Mouse (Mus musculus) frontal cortex, postnatal 36 days (tissue): ENCODE measurements around the gene Adcy1.
"Not testable (repeated sequence)": the region's sequence is repeated elsewhere in the genome, so short reads cannot be mapped to it uniquely, and the experiment has no call there.

Experiments
- DNase-seq, 2 experiments: peaks; one replicate each; pipeline ENCODE4 v3.0.0; 2022; ENCODE audit warnings: low spot score in 2 of 2

Adcy1 gene

GRCm38 (mm10) chr11:7213501-7214341 is 150.4 kb downstream of the Adcy1 start, which contains the start of gene Igfbp3:
Gene Igfbp3, minus strand, starts transcription at chr11:7213923.
- peak; percentile 80 to 86 for DNase-seq

GRCm38 (mm10) chr11:7214342-7214660 is 151.0 kb downstream of the Adcy1 start:
- DNase-seq: peak in 1 of 2 experiments; percentile 28

GRCm38 (mm10) chr11:7214761-7215160 is 151.5 kb downstream of the Adcy1 start:
- peak; percentile 60 to 77 for DNase-seq

- DNase-seq: peak; percentile 62 to 77
Measured at GRCm38 (mm10) chr11:7215703-7216102, 152.4 kb downstream of the Adcy1 start.

GRCm38 (mm10) chr11:7221826-7222225 is 158.5 kb downstream of the Adcy1 start:
- not testable (repeated sequence) for DNase-seq

- peak; percentile 31 to 51 for DNase-seq
Measured at GRCm38 (mm10) chr11:7226200-7226599, 162.9 kb downstream of the Adcy1 start.

GRCm38 (mm10) chr11:7226810-7227550 is 163.7 kb downstream of the Adcy1 start:
- no peak for DNase-seq

GRCm38 (mm10) chr11:7228107-7228506 is 164.8 kb downstream of the Adcy1 start:
- DNase-seq: no peak
